Mouse (Mus musculus): ENCODE results near the gene Ccer2.

GRCm38 (mm10) chr7:28808221-28808941 lies 52.4 kb downstream of the Ccer2 start, which contains the start of gene Hnrnpl:
- TF ChIP-seq POLR2A (IDR thresholded peaks at IDR 0.05; ENCODE audit: low read depth, low read length) (no peak), CTCF (conservative IDR thresholded peaks at IDR 0.05; ENCODE audit: insufficient read depth, insufficient read length, low read depth, low read length) (no peak)
